Comparison of ENCODE assay signal across 25 mouse cellular contexts in the genomic region with DNA sequence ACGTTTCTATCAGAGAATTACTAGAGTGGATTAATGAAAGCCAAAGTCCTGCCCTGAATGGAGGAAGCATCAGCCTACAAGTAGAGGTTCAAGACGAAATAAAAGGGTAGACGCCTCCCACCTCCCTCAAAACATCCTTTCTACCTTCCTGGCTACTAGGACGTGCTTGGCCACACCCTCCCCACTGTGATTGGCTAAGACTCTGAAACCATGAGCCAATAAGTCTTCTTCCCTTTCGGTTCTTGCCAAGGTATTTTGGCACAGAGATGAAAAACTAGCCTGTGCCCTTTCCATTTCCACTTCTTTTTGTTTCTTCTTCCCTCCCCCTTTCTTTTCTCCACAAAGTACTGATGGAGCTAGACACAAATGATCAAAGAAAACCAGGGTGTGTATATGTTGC.
DNase-seq lines count a peak whose midpoint lies in the region; ATAC-seq and TF ChIP-seq lines count a peak whose summit lies in the region.
"Had no signal": no experiment of that assay in that cellular context is flagged by ENCODE, and none has a peak within 500 bp of the region (broad histone marks: within the 10 kb centered on the region; RNA-seq: fewer than 3 reads in every experiment).

No protein-coding gene starts in this region.

- no peak overlapping the region for H3K4me3 ChIP-seq in forebrain, embryonic 16.5 days (replicated peaks; ENCODE audit: low read length)
- no peak overlapping the region for H3K4me3 ChIP-seq in forebrain, postnatal 0 days (ENCODE audit: low read depth, low read length)
- H3K4me3 ChIP-seq: gastrocnemius, adult 2 months; heart, embryonic 10.5 days; hindbrain, embryonic 15.5 days; intestine, embryonic 15.5 days; midbrain, embryonic 15.5 days; stomach, embryonic 15.5 days had no signal

- peak overlapping the region; percentile 14 for H3K4me2 ChIP-seq in forebrain, embryonic 16.5 days (ENCODE audit: low read length)
- no peak overlapping the region for H3K4me2 ChIP-seq in forebrain, postnatal 0 days (ENCODE audit: low read depth)
- H3K4me2 ChIP-seq: hindbrain, embryonic 15.5 days; intestine, embryonic 15.5 days; midbrain, embryonic 15.5 days; stomach, embryonic 15.5 days had no signal

- 38% methylated on average over 5 of the region's 5 CpGs for WGBS in forebrain, embryonic 16.5 days
- 42% methylated on average over 5 of the region's 5 CpGs for WGBS in forebrain, postnatal 0 days

- H3K27ac ChIP-seq in forebrain, embryonic 16.5 days (ENCODE audit: low read length) = no peak overlapping the region
- H3K27ac ChIP-seq in forebrain, postnatal 0 days (ENCODE audit: low read depth, low read length) = no peak overlapping the region
- H3K27ac ChIP-seq: gastrocnemius, adult 2 months; heart, embryonic 10.5 days; hindbrain, embryonic 15.5 days; intestine, embryonic 15.5 days; kidney, postnatal 0 days; liver, embryonic 14.5 days; macrophage; midbrain, embryonic 15.5 days; stomach, embryonic 15.5 days had no signal

- no peaks in the 10 kb centered on the region for H3K9me3 ChIP-seq in forebrain, embryonic 16.5 days (ENCODE audit: control insufficient read depth, low read length)
- no peaks in the 10 kb centered on the region for H3K9me3 ChIP-seq in forebrain, postnatal 0 days (ENCODE audit: low read length)
- H3K9me3 ChIP-seq: heart, embryonic 10.5 days; hindbrain, embryonic 15.5 days; intestine, embryonic 15.5 days; midbrain, embryonic 15.5 days; stomach, embryonic 15.5 days had no signal

- H3K27me3 ChIP-seq in forebrain, embryonic 16.5 days (replicated peaks; ENCODE audit: control insufficient read depth, insufficient read depth, low read length) = no peaks in the 10 kb centered on the region
- no peaks in the 10 kb centered on the region for H3K27me3 ChIP-seq in forebrain, postnatal 0 days (ENCODE audit: insufficient read depth, low read length)
- H3K27me3 ChIP-seq: hindbrain, embryonic 15.5 days; intestine, embryonic 15.5 days; midbrain, embryonic 15.5 days; stomach, embryonic 15.5 days had no signal

- ATAC-seq in forebrain, embryonic 16.5 days = no peak
- ATAC-seq in forebrain, postnatal 0 days = no peak
- no peak for ATAC-seq in megakaryocyte-erythroid progenitor cell, adult 5-6 weeks (replicated peaks; ENCODE audit: low FRiP score, low TSS enrichment, poor library complexity, severe bottlenecking)
- ATAC-seq: intestine, embryonic 15.5 days; midbrain, embryonic 15.5 days had no signal

- no peak for TF ChIP-seq POLR2A in brain, embryonic 14.5 days (IDR thresholded peaks at IDR 0.05; ENCODE audit: borderline replicate concordance, extremely low read depth, insufficient read depth, insufficient read length, poor library complexity, severe bottlenecking)

- peak; percentile 31 for DNase-seq in adrenal gland, postnatal 14 days
- DNase-seq in adrenal gland, adult 8-10 months = no peak
- DNase-seq in forebrain, postnatal 0 days = no peak
- DNase-seq in CD4-positive helper T cell, adult 2 months (ENCODE audit: low read depth, low spot score) = peak; percentile 32
- peak; percentile 71 for DNase-seq in brain, embryonic 14.5 days (ENCODE audit: low read depth)
- DNase-seq in cerebellum, postnatal 36 days = no peak
- DNase-seq: adrenal gland, adult 2 months; cerebellum, adult 2 months; cerebellum, postnatal 25 days; gastrocnemius, adult 2 months; kidney, adult 2 months; liver; lung, adult 2 months; lung, postnatal 10 days; right cerebral cortex, postnatal 25 days had no signal

- H3K9ac ChIP-seq in forebrain, embryonic 16.5 days (replicated peaks; ENCODE audit: low read depth, low read length) = no peak overlapping the region
- no peak overlapping the region for H3K9ac ChIP-seq in forebrain, postnatal 0 days
- H3K9ac ChIP-seq: hindbrain, embryonic 15.5 days; intestine, embryonic 15.5 days; liver, embryonic 14.5 days; midbrain, embryonic 15.5 days; stomach, embryonic 15.5 days had no signal

- H3K4me1 ChIP-seq in forebrain, embryonic 16.5 days (replicated peaks; ENCODE audit: control insufficient read depth, insufficient read depth, low read length) = no peaks in the 10 kb centered on the region
- H3K4me1 ChIP-seq in forebrain, postnatal 0 days (ENCODE audit: insufficient read depth) = no peaks in the 10 kb centered on the region
- H3K4me1 ChIP-seq: hindbrain, embryonic 15.5 days; intestine, embryonic 15.5 days; midbrain, embryonic 15.5 days; stomach, embryonic 15.5 days had no signal

- no peak for TF ChIP-seq CTCF in forebrain, postnatal 0 days (IDR thresholded peaks at IDR 0.05; ENCODE audit: low read depth)
- TF ChIP-seq CTCF in brain, embryonic 14.5 days (IDR thresholded peaks at IDR 0.05; ENCODE audit: borderline replicate concordance, extremely low read depth, insufficient read depth, insufficient read length) = no peak

- no peaks in the 10 kb centered on the region for H3K36me3 ChIP-seq in forebrain, embryonic 16.5 days (ENCODE audit: control insufficient read depth, insufficient read depth)
- H3K36me3 ChIP-seq in forebrain, postnatal 0 days (ENCODE audit: insufficient read depth) = no peaks in the 10 kb centered on the region
- H3K36me3 ChIP-seq: heart, embryonic 10.5 days; hindbrain, embryonic 15.5 days; intestine, embryonic 15.5 days; midbrain, embryonic 15.5 days; stomach, embryonic 15.5 days had no signal

Comparison
In these comparisons a context has a peak if more than half of its experiments do, and no peak if none do; other contexts are left out.
1. DNase-seq: peak in adrenal gland, postnatal 14 days (single experiment), CD4-positive helper T cell, adult 2 months (single experiment) and brain, embryonic 14.5 days (single experiment); none in adrenal gland, adult 8-10 months (single experiment), forebrain, postnatal 0 days (single experiment) and cerebellum, postnatal 36 days (0 of 2).